Mouse (Mus musculus): ENCODE measurements around the gene Grin2b. TPM values are rescaled to one million over a fixed set of nuclear protein-coding genes. Genes with fewer than 3 reads are reported as not detected.

Gene Grin2b
- total RNA-seq, 2 experiments from 2014 or later = 0.07 to 0.22 TPM

DNA sequence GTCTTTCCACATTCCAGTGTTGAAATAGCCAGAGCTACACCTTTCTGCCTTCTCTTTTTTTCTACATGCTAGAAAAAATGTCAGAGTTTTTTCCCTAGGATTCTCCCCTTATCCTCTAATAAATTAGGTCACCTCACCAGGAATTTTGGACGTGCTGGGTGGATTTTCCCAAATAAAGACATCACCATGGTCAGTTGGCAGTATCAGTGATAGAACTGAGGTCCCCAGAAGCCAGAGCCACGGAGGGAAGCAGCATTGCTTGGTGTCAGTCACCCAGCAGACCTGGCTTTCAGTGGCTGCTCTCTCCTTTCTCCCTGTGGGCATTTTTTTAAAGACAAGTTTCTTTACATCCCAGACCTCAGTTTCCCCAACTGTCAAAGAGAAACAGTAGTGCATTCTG lies 68.1 kb downstream of the Grin2b start:
- no peak for DNase-seq (ENCODE audit: low spot score in 2 of 2)

- DNase-seq (ENCODE audit: low spot score in 2 of 2) = no peak
Observed at GRCm38 (mm10) chr6:136100241-136100640, 73.1 kb downstream of the Grin2b start.

DNA sequence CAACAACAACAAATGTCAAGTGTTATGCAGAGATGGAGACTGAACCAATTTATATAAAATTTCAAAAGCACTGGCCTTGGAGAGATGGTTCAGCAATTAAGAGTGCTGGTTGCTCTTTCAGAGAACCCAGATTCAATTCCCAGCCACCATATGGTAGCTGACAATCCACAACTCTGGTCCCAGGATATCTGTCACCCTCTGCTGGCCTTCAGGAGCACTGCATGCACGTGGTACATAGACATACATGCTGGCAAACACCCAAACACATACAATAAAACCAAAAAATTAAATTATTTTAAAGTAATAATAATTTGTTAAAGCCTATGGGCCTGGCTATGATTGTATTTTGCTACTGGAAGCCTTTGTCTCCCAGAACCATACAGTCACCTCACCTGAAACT lies 77.0 kb downstream of the Grin2b start:
- no peak for DNase-seq (ENCODE audit: low spot score in 2 of 2)

DNA sequence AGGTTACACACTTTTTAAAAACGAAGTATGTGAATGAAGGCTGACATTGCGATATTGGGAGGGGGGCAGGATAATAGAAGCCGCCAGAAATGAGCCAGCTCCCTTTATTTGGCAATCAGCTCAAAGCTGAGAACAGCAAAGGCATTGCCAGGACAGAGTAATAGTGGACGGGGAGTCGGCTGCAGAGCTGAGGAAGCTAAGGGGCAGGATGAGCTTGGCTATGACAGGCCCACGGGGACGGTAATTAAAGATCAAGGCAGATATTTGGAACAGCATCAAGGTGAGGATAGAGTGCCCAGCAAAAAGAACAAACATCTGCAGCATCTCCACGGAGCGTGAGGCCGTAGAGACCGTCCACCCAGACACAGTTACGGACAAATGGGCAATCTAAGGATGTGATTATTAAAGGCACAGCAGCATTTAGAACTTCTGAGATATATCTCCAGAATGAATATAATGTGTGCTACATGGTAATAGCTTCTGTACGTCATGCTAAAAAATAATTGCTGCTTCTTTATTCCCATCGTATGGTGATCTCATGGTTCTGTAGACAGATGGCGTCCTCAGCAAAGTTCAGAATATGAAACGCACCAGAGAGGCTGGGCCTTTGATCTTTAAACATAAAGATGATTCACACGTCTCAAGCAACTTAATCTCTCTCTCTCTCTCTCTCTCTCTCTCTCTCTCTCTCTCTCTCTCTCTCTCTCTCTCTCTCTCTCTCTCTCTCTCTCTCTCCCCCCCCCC lies 93.1 kb downstream of the Grin2b start:
- no peak for DNase-seq (ENCODE audit: low spot score in 2 of 2)

- DNase-seq (ENCODE audit: low spot score in 2 of 2) = no peak
Observed at GRCm38 (mm10) chr6:136072326-136073054, 100.8 kb downstream of the Grin2b start.

DNA sequence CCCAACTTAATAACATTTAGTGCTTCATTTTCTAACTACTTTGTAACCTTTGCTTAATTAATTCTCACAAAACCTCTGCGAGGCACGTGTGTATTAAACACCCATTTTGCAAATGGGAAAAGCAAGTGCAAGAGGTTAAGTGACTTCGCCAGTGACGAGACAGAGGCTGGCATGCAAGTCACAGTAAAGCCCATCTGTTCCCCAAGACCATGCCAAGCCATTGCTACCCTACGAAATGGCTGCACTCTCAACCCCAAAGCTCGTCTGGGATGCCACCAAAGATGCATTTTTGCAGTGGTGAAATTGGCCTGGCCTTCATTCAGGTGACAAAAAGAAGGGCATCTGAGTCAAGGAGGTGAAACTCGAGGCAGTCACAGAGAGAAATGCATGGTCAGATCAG lies 103.2 kb downstream of the Grin2b start:
- no peak for DNase-seq (ENCODE audit: low spot score in 2 of 2)

DNA sequence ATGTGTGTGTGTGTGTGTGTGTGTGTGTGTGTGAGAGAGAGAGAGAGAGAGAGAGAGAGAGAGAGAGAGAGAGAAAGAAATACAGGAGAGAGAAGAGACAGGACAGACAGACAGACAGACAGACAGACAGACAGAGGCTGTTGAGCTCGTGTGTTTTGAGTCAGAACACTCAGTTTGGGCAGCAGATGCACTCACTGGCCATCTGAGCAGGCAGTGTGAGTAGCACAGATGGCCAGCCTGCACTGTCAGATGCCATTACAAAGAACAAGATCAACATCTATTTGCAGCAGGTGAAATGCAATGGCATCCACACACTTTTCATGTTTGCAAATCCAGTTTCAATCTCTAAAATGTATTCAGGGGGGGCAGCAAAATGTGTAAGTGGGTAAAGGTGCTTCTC lies 120.0 kb downstream of the Grin2b start:
- no peak for DNase-seq (ENCODE audit: low spot score in 2 of 2)

DNA sequence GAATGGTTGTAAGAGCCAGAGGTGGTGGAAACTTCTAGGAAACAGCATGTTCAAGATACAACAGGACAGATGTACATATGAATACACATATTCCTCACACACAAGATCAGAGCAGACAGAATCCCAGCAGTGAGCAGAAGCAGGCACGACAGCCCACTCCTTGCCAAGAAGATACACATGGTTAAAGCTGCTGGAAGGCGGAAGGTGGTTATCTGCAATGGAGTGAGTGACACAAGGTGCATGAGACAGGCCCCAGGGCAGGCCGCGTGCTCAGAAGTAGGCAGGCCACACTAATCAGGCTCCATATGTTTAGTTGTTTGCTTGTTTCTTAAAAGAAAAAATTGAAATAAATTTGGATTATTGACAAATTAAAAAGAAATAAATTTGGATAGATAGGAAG lies 123.0 kb downstream of the Grin2b start:
- no peak for DNase-seq (ENCODE audit: low spot score in 2 of 2)

GRCm38 (mm10) chr6:136048084-136048483 lies 125.2 kb downstream of the Grin2b start:
- no peak for DNase-seq (ENCODE audit: low spot score in 2 of 2)

DNA sequence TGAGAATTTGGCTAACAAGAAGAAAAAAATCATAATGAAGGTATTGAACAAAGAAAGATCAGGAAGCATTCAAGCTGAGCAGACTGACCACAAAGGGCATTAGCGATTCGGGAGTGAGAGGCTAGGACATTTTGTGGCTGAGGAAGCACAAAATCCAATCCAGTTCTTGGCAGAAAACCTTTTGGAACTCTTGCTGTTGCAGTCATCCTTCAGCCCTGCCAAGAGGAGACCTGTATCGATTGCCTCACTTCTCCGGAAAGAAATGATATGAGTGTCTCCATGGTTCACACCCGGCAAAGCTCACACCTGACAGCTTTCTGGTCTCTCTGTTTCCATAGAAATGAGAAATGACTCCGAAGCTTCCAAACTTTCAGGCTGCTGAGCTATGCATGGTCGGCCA lies 127.2 kb downstream of the Grin2b start:
- no peak for DNase-seq (ENCODE audit: low spot score in 2 of 2)

GRCm38 (mm10) chr6:136044461-136044860 lies 128.8 kb downstream of the Grin2b start:
- DNase-seq (ENCODE audit: low spot score in 2 of 2) = no peak

DNA sequence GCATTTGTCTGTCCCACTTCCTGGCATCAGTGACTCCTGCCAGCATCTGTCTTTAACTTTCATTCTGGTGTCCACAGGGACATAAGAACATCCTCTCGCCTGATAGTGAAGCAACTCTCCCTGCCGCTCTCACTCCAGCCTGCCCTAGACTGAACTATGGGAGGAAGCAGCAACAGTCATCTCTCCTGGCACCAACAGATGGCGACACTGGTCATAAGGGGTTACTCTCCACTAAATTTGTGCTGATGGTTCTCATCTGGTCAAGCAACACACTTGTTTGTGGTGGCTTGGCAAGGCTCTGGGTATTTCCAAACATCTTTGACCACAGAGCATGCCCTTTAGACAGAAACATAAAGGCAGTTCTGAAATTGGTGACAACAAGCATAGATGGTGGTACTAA lies 130.9 kb downstream of the Grin2b start:
- no peak for DNase-seq (ENCODE audit: low spot score in 2 of 2)

DNA sequence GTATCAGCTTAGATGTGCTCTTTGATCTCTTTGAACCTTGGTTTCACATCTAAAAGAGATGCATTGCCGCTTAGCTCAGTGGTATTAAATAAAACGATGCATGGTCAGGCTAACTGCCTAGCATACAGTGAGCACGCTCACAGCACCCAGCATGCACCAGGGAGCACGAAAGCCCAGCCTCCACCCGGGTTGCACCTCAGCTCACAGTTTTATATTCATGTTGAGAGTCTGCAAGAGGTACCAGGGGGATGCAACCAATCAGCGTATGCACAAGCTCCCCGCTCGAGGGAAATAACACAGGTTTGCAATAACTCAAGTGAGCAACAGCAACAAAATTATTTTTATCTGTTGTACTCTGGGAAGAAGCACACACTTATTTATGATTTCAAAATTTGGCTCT lies 131.5 kb downstream of the Grin2b start:
- no peak for DNase-seq (ENCODE audit: low spot score in 2 of 2)

- DNase-seq (ENCODE audit: low spot score in 2 of 2) = no peak
Observed at GRCm38 (mm10) chr6:136040931-136041330, 132.4 kb downstream of the Grin2b start.

- DNase-seq (ENCODE audit: low spot score in 2 of 2) = no peak
Observed at GRCm38 (mm10) chr6:136029235-136029939, 143.9 kb downstream of the Grin2b start.

DNA sequence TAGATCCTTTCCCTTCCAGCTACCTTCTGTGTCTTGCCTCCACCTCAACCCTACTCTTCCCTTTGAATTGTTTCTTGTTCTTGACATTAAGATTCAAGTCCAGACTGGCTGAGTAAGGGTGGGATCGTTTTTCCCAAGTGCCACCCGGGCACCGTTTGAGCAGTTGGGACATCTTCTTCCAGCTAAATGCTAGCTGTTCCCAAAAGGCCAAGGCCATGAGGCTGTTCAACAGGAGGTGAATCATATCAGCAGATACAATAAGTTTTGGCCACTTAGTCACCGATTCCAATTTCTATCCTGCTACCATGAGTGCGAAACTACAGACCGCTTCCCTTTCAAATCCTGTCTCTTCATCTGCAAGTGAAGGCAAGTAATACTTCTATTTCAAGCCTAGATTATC lies 146.4 kb downstream of the Grin2b start:
- peak in 1 of 2 experiments; percentile 18 for DNase-seq (ENCODE audit: low spot score in 2 of 2)

- DNase-seq (ENCODE audit: low spot score in 2 of 2) = no peak
Observed at GRCm38 (mm10) chr6:136025801-136026200, 147.5 kb downstream of the Grin2b start.

DNA sequence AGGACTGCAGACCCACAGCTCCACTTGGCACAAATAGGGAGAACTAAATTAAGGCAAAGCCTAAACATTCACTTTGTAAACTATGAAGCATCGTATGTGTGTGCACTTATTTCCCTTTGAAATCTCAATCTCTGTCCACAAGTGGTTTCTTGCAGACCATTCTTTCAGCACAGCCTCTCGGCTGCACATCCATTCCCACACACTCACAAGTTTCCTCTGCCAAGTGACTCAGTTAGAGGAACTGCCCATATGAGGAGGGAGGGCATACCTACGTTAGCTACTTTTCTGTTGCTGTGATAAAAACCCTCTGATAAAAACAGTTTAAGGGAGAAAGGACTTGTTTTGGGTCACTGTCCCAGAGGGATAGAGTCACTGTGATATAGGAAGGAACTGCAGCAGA lies 152.9 kb downstream of the Grin2b start:
- no peak for DNase-seq (ENCODE audit: low spot score in 2 of 2)

- no peak for DNase-seq (ENCODE audit: low spot score in 2 of 2)
Observed at GRCm38 (mm10) chr6:136018962-136019361, 154.3 kb downstream of the Grin2b start.

GRCm38 (mm10) chr6:136013556-136014380 lies 159.5 kb downstream of the Grin2b start:
- DNase-seq (ENCODE audit: low spot score in 2 of 2) = no peak

DNA sequence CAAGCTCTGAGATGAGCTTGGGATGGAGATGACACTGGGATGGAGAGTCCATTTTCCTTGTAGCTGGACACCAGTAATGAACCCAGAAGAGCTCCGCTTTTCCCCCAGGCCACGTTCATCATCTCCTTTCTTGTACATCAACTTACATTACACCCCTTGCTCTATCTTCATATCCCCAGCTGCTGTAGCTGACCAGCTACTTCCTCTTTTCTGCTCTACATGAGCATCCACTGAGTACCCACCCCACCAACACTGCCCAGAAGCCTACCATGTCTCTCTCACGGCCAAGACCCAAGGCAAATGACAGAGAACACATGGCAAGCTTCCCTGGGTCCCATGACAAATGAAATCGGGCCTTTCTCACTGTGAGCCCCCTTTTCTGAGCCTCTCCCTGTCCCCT lies 161.8 kb downstream of the Grin2b start:
- DNase-seq (ENCODE audit: low spot score in 2 of 2) = no peak
